Mouse (Mus musculus): ENCODE results near the gene Ercc6. TPM values are rescaled to one million over a fixed set of nuclear protein-coding genes. Genes with fewer than 3 reads are reported as not detected.

The Ercc6 gene
- total and polyA plus RNA-seq, 2 experiments from 2014 or later = 9.9 to 16.8 TPM

DNA sequence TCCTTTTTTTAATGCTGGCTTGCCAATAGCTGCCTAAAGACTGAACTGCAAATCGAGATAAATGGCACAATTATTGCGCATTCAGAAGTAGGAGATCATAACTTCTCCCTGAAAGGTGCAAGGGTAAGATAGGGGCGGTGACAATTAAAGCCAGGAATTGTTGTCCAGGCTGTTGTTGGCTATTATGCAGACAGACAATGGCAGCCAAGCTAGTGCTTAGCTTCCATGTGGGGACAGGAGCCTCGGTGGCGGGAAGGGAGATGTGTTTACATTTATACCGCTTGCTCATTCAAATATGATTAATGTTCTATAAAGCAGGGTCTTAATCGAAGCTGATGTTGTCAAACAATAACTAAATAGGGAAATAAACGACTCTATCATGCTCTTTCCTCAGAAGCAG, 93.0 kb downstream of the Ercc6 start:
- WGBS = 47% methylated on average over 8 of the region's 8 CpGs
- Histone ChIP-seq H3K27ac (ENCODE audit: low read depth, low read length) (no peak overlapping the region), H3K4me3 (ENCODE audit: low read depth, low read length) (no peak overlapping the region), H3K9ac (replicated peaks; ENCODE audit: low read length, poor library complexity, severe bottlenecking) (no peak overlapping the region), H3K4me1 (ENCODE audit: insufficient read depth, low read length) (no peaks in the 10 kb centered on the region), H3K27me3 (ENCODE audit: insufficient read depth, low read length) (peaks cover under 1% of the 10 kb centered on the region; the same call in 1 of the 2 replicates), H3K9me3 (ENCODE audit: low read length) (no peaks in the 10 kb centered on the region), H3K4me2 (ENCODE audit: low read depth, low read length, poor library complexity, severe bottlenecking) (no peak overlapping the region), H3K36me3 (ENCODE audit: insufficient read depth, low read length) (no peaks in the 10 kb centered on the region)
- no peak for ATAC-seq (ENCODE audit: low FRiP score)
- no peak for TF ChIP-seq CTCF (IDR thresholded peaks at IDR 0.05)
- no peak for DNase-seq (ENCODE audit: low spot score)

DNA sequence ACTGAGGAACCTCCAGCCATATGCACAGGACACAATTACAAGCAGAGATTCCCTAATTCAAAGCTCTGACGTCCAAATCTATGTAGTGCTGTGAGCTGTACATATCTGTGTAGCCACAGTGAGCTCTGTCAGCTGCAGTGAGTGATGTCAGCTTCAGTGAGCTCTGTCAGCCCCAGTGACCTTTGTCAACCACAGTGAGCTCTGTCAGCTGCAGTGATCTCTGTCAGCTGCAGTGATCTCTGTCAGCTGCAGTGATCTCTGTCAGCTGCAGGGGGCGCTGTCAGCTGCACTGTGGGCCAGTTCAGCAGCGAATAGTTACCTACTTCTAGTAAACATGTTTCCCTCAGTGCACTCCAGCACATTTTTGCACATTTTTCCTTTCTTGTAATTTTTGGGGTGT, 96.1 kb downstream of the Ercc6 start:
- peak; percentile 84 for TF ChIP-seq CTCF (IDR thresholded peaks at IDR 0.05)
- no peak overlapping the region for H3K4me3 ChIP-seq (ENCODE audit: low read depth, low read length)
- no peak overlapping the region for H3K9ac ChIP-seq (replicated peaks; ENCODE audit: low read length, poor library complexity, severe bottlenecking)
- H3K36me3 ChIP-seq (ENCODE audit: insufficient read depth, low read length) = no peaks in the 10 kb centered on the region
- ATAC-seq (ENCODE audit: low FRiP score) (no peak), DNase-seq (ENCODE audit: low spot score) (no peak)
- H3K4me2 ChIP-seq (ENCODE audit: low read depth, low read length, poor library complexity, severe bottlenecking) = no peak overlapping the region
- no peak overlapping the region for H3K27ac ChIP-seq (ENCODE audit: low read depth, low read length)
- no peaks in the 10 kb centered on the region for H3K9me3 ChIP-seq (ENCODE audit: low read length)
- H3K27me3 ChIP-seq (ENCODE audit: insufficient read depth, low read length) = no peaks in the 10 kb centered on the region
- H3K4me1 ChIP-seq (ENCODE audit: insufficient read depth, low read length) = no peaks in the 10 kb centered on the region
- WGBS = 28% methylated on average over 3 of the region's 3 CpGs

DNA sequence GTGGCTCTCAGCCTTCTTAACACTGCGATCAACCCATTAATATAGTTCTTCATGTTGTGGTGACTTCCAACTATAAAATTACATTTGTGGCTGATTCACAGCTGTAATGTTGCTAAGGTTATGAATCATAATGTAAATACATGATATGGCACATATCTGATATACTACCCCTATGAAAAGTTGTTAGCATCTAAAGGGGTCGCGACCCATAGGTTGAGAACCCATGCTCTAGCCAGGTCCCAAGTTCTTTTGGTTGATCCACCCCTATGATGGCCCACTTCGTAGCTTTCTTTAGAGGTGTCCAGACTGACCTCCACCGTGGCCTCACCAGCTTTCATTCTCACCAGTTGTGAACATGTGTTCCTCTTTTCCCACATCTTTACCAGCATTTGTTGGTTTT, 103.9 kb downstream of the Ercc6 start:
- H3K27ac ChIP-seq (ENCODE audit: low read depth, low read length) = no peak overlapping the region
- no peaks in the 10 kb centered on the region for H3K36me3 ChIP-seq (ENCODE audit: insufficient read depth, low read length)
- no peaks in the 10 kb centered on the region for H3K9me3 ChIP-seq (ENCODE audit: low read length)
- no peaks in the 10 kb centered on the region for H3K4me1 ChIP-seq (ENCODE audit: insufficient read depth, low read length)
- no peak overlapping the region for H3K4me2 ChIP-seq (ENCODE audit: low read depth, low read length, poor library complexity, severe bottlenecking)
- no peak overlapping the region for H3K4me3 ChIP-seq (ENCODE audit: low read depth, low read length)
- H3K27me3 ChIP-seq (ENCODE audit: insufficient read depth, low read length) = no peaks in the 10 kb centered on the region
- no peak overlapping the region for H3K9ac ChIP-seq (replicated peaks; ENCODE audit: low read length, poor library complexity, severe bottlenecking)
- no peak for ATAC-seq (ENCODE audit: low FRiP score)
- WGBS = 85% methylated on average over 5 of the region's 5 CpGs
- TF ChIP-seq CTCF (IDR thresholded peaks at IDR 0.05) = no peak
- no peak for DNase-seq (ENCODE audit: low spot score)

GRCm38 (mm10) chr14:32624245-32624644, 110.9 kb downstream of the Ercc6 start:
- H3K27ac ChIP-seq (ENCODE audit: low read depth, low read length) = no peak overlapping the region
- H3K27me3 ChIP-seq (ENCODE audit: insufficient read depth, low read length) = no peaks in the 10 kb centered on the region
- H3K4me3 ChIP-seq (ENCODE audit: low read depth, low read length) = no peak overlapping the region
- H3K4me1 ChIP-seq (ENCODE audit: insufficient read depth, low read length) = no peaks in the 10 kb centered on the region
- H3K9ac ChIP-seq (replicated peaks; ENCODE audit: low read length, poor library complexity, severe bottlenecking) = no peak overlapping the region
- H3K4me2 ChIP-seq (ENCODE audit: low read depth, low read length, poor library complexity, severe bottlenecking) = no peak overlapping the region
- ATAC-seq (ENCODE audit: low FRiP score) (no peak), DNase-seq (ENCODE audit: low spot score) (no peak)
- no peaks in the 10 kb centered on the region for H3K36me3 ChIP-seq (ENCODE audit: insufficient read depth, low read length)
- no peaks in the 10 kb centered on the region for H3K9me3 ChIP-seq (ENCODE audit: low read length)
- no peak for TF ChIP-seq CTCF (IDR thresholded peaks at IDR 0.05)
- WGBS = 76% methylated on average over 3 of the region's 3 CpGs

DNA sequence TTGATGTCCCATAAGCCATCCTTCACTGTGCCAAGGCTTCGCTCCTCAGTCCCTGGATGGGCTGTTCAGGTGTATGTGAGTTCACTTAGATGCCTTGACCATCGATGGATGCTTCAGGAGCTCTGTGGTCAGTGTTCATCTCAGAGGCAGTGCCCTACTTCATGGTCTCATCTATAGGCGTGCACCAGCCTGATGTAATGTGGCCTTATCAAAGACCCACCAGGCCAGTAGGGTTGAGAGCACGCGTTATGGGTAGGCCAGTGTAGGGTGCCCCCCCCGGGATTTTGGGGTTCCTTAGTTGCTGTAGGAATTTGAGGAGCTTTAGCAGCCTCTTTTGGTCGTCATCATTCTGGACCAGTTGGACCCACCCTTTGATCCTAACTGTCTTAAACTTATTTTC, 111.5 kb downstream of the Ercc6 start:
- Histone ChIP-seq H3K27me3 (ENCODE audit: insufficient read depth, low read length) (no peaks in the 10 kb centered on the region), H3K4me3 (ENCODE audit: low read depth, low read length) (no peak overlapping the region), H3K9ac (replicated peaks; ENCODE audit: low read length, poor library complexity, severe bottlenecking) (no peak overlapping the region), H3K27ac (ENCODE audit: low read depth, low read length) (no peak overlapping the region), H3K4me1 (ENCODE audit: insufficient read depth, low read length) (no peaks in the 10 kb centered on the region), H3K9me3 (ENCODE audit: low read length) (no peaks in the 10 kb centered on the region), H3K4me2 (ENCODE audit: low read depth, low read length, poor library complexity, severe bottlenecking) (no peak overlapping the region), H3K36me3 (ENCODE audit: insufficient read depth, low read length) (no peaks in the 10 kb centered on the region)
- DNase-seq (ENCODE audit: low spot score) (no peak), ATAC-seq (ENCODE audit: low FRiP score) (no peak)
- TF ChIP-seq CTCF (IDR thresholded peaks at IDR 0.05) = no peak
- 93% methylated on average over 7 of the region's 7 CpGs for WGBS

DNA sequence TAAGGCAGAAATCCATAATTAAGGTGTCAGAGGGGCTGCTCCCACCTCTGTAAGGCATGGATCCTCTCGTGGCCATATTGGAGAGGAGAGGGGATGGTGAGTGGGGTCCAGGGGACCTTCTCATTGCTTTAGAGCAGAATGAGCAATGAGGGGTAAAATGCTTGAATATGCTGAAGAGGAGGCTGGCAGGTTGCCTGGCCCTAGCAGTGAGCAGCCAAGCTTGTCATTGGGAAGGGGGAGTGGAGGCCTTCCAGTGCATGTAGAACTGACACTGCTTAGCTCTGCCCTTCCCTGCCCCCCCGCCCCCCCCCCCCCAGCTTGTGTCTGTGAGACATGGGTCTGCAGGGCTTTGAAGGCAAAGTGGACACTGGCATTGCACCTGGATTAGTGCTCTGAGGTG, 114.0 kb downstream of the Ercc6 start:
- Histone ChIP-seq H3K36me3 (ENCODE audit: insufficient read depth, low read length) (no peaks in the 10 kb centered on the region), H3K4me3 (ENCODE audit: low read depth, low read length) (no peak overlapping the region), H3K9ac (replicated peaks; ENCODE audit: low read length, poor library complexity, severe bottlenecking) (no peak overlapping the region), H3K4me2 (ENCODE audit: low read depth, low read length, poor library complexity, severe bottlenecking) (no peak overlapping the region), H3K9me3 (ENCODE audit: low read length) (no peaks in the 10 kb centered on the region), H3K27ac (ENCODE audit: low read depth, low read length) (no peak overlapping the region), H3K27me3 (ENCODE audit: insufficient read depth, low read length) (no peaks in the 10 kb centered on the region), H3K4me1 (ENCODE audit: insufficient read depth, low read length) (no peaks in the 10 kb centered on the region)
- DNase-seq (ENCODE audit: low spot score) (peak; percentile 57), ATAC-seq (ENCODE audit: low FRiP score) (no peak)
- no peak for TF ChIP-seq CTCF (IDR thresholded peaks at IDR 0.05)
- WGBS = 39% methylated on average over 2 of the region's 2 CpGs

All from midbrain, postnatal 0 days (tissue).